Mouse (Mus musculus) hematopoietic multipotent progenitor cell, adult 10-12 weeks (in vitro differentiated cells): ENCODE measurements around the gene Gdf3. TPM values are rescaled to one million over a fixed set of nuclear protein-coding genes. Genes with fewer than 3 reads are reported as not detected.

ENCODE experiments used
- polyA plus RNA-seq: library from polyadenylated mRNA; stranded (reverse); fragments of >175 nt; gene quantifications from 2 replicates; pipeline ENCODE4 v1.2.3, GENCODE M21; 2012; ENCODE audit warnings: low replicate concordance

Gene Gdf3
- 0.48 TPM in 1 of 2 replicates, not detected in the other for polyA plus RNA-seq

GRCm38 (mm10) chr6:122609771-122610170 lies at the start of gene Gdf3:
Gdf3 (minus strand) TSS chr6:122610087.

GRCm38 (mm10) chr6:122626110-122626509 lies 16.2 kb upstream of the Gdf3 start, which contains the start of gene Dppa3:
Dppa3 (plus strand) TSS chr6:122626410.

GRCm38 (mm10) chr6:122602242-122602991 lies 7.5 kb downstream of the Gdf3 start, which contains the start of gene Apobec1:
Apobec1 (minus strand) TSS chr6:122602444.

Other genes with a start within 250 kb of the Gdf3 start
- 0.05 TPM in 1 of 2 replicates, not detected in the other for gene Rimklb, start 111.3 kb downstream of the Gdf3 start, polyA plus RNA-seq
- gene Mfap5, start 104.2 kb downstream of the Gdf3 start, polyA plus RNA-seq, result not detected in 2 replicates
- 0.16 and 1.1 TPM in 2 replicates for gene Aicda, start 56.3 kb downstream of the Gdf3 start, polyA plus RNA-seq
- 7.9 and 8.9 TPM in 2 replicates for gene Apobec1, start 7.6 kb downstream of the Gdf3 start, polyA plus RNA-seq
- not detected in 2 replicates for gene Dppa3, start 16.3 kb upstream of the Gdf3 start, polyA plus RNA-seq
- not detected in 2 replicates for gene Nanog, start 97.4 kb upstream of the Gdf3 start, polyA plus RNA-seq
- 20.4 and 22.0 TPM in 2 replicates for gene Slc2a3, start 191.6 kb upstream of the Gdf3 start, polyA plus RNA-seq
- 75.7 and 155 TPM in 2 replicates for gene Foxj2, start 209.8 kb upstream of the Gdf3 start, polyA plus RNA-seq
- gene C3ar1, start 246.1 kb upstream of the Gdf3 start, polyA plus RNA-seq, result 0.10 and 0.12 TPM in 2 replicates